Mouse (Mus musculus) forebrain, embryonic 10.5 days (tissue): ENCODE data around the gene Setd2. TPM values are rescaled to one million over a fixed set of nuclear protein-coding genes. Genes with fewer than 3 reads are reported as not detected.

Experiments used
- DNase-seq: peaks from one replicate; pipeline ENCODE4 v3.0.0-alpha.2; 2017; ENCODE audit warnings: low spot score; ENCODE audit errors: extremely low spot score
- H3K27ac ChIP-seq: fragments of 300-500 bp; sonication (generic); 2 replicates; pipeline ENCODE4 v1.5.1; 2016; ENCODE audit warnings: mild to moderate bottlenecking
- H3K27me3 ChIP-seq: fragments of 300-500 bp; sonication (generic); 2 replicates; pipeline ENCODE4 v1.6.1; 2016; ENCODE audit warnings: mild to moderate bottlenecking; ENCODE audit not compliant: poor library complexity, severe bottlenecking
- H3K36me3 ChIP-seq: fragments of 300-500 bp; sonication (generic); replicated peaks from 2 replicates; pipeline ENCODE4 v1.6.1; 2016; ENCODE audit warnings: mild to moderate bottlenecking, moderate library complexity
- H3K4me1 ChIP-seq: fragments of 300-500 bp; sonication (generic); 2 replicates; pipeline ENCODE4 v1.6.1; 2016
- H3K4me3 ChIP-seq: fragments of 300-500 bp; sonication (generic); 2 replicates; pipeline ENCODE4 v1.5.1; 2016; ENCODE audit warnings: mild to moderate bottlenecking, moderate library complexity
- H3K9me3 ChIP-seq: fragments of 300-500 bp; sonication (generic); 2 replicates; pipeline ENCODE4 v1.6.1; 2016; ENCODE audit warnings: mild to moderate bottlenecking, moderate library complexity
- WGBS: fragments of 180-500 bp; shearing (Covaris S2); methylation state at CpG from one replicate; pipeline ENCODE4 v1.1.7; 2016; 5-methylcytosine and 5-hydroxymethylcytosine counted together
- polyA plus RNA-seq: library from polyadenylated mRNA; unstranded; fragments of >200 nt; fragmentation: Nextera tagmentation; extraction: Ambion mirVana; gene quantifications from 2 replicates; pipeline ENCODE4 v1.2.1, GENCODE M21; 2016

The Setd2 gene
- polyA plus RNA-seq, 1 experiment from 2014 or later = 38.0 TPM

DNA sequence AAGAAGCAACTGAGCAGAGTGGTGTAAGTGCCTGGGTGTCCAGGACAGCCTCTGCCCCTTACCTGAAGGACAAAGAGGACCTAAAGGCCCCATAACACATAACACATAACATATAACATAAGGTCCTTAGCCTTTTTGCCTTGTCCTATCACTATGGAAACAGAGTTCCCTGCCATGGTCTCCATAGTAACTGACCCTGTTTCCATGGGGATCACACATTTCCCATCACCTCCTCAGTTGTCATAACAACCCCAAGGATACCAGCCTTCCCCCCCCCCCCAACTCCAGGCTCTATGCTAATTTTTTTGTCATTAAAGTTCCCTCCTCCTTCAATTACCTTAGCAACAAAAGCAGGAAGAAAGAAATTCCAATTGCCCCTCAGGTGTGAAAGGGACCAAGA, 117.4 kb downstream of the Setd2 start:
- H3K9me3 ChIP-seq = no peaks in the 10 kb centered on the region
- no peak for DNase-seq
- peaks cover 45% of the 10 kb centered on the region for H3K4me1 ChIP-seq
- H3K4me3 ChIP-seq = no peak overlapping the region
- peaks cover 35% of the 10 kb centered on the region for H3K27me3 ChIP-seq
- H3K27ac ChIP-seq = peak overlapping the region; percentile 49; the same call in 1 of the 2 replicates
- no peaks in the 10 kb centered on the region for H3K36me3 ChIP-seq

GRCm38 (mm10) chr9:110651931-110652722, 119.7 kb downstream of the Setd2 start:
- Histone ChIP-seq H3K4me1 (peaks cover 61% of the 10 kb centered on the region), H3K4me3 (peak overlapping the region; percentile 85)

DNA sequence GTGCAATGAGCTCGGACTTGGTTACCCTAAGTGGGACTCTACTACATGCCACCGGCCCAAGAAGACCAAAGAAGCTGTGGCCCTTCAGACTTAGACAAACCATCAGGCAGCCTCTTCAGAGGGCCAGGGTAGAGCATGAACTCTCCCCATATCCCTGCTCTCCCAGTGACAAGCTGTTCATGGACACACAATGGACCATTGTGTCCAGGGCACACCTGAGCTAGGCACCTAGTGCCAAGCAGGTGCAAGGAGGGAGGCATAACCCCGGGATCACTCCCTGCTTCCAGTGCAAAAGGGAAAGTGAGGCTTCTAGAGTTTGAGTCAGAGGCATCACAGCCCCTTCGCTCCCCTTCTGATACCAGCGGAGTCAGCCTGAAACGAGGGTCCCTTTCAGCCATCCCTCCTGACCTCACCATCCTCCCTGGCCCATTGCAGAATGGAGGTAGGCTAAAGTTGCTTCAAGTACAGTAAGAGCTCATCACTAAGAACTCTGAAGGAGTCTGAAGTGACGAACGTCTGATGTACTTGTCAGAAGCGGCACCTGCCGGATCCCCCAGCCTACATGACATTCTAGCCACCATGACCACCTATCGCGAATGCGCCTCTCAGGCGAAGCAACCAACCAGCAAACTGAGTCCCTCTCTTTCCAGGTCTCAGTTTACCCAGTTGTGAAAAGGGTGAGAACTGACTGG, 120.7 kb downstream of the Setd2 start:
- peak overlapping the region; percentile 87 for H3K27ac ChIP-seq
- H3K4me1 ChIP-seq = peaks cover 71% of the 10 kb centered on the region
- H3K9me3 ChIP-seq = no peaks in the 10 kb centered on the region
- 20% methylated on average over 14 of the region's 14 CpGs for WGBS
- H3K4me3 ChIP-seq = peak overlapping the region; percentile 85
- H3K36me3 ChIP-seq = peaks cover 4% of the 10 kb centered on the region
- no peak for DNase-seq
- H3K27me3 ChIP-seq = peaks cover 35% of the 10 kb centered on the region

More at GRCm38 (mm10) chr9:110651931-110652722, 119.7 kb downstream of the Setd2 start:
- H3K9me3 ChIP-seq = no peaks in the 10 kb centered on the region
- WGBS = 41% methylated on average over 13 of the region's 13 CpGs
- H3K27me3 ChIP-seq = peaks cover 35% of the 10 kb centered on the region
- H3K27ac ChIP-seq = no peak overlapping the region
- DNase-seq = no peak
- no peaks in the 10 kb centered on the region for H3K36me3 ChIP-seq

DNA sequence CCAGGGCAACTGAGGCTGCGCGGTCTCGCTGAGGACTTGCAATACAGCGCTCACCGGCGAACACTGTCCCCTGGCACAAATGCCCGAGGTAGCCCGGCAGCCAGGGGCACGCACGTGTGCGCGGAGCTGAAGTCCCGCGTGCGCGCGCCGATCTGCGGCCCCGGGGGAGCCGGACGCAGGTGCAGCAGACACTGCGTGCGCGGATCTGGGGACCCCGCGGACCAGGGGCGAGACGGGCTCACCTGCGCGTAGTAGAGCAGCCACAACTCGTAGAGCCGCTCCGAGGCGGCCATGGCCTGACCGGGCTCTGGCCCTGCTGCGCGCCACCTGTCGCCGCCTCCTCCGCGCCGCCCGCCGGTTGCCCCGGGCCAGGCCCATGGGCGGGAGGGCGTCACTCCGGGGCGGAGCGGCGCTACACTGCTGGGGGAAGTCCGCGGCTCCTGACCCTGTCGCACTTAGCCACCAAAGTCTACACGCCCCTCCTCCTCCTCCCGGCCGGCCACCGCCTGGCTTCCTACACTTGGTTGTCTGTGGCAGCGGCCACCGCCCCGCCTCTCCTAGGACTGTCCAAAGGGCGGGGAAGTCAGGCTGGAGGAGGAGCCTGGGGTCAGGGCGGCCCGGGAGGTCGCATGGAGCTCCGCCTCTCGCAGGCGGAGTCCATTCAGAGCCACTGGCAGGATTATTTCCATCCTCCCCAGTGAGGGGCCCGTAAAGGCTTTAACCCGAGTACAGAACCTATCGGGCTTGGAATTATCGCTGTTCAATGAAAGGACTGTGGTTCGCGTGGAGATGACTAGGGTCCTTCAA, 121.5 kb downstream of the Setd2 start, which contains the start of gene Nbeal2:
Gene Nbeal2 (minus strand): TSS at position 507 of the 807 bp plus-strand sequence.
- peaks cover 35% of the 10 kb centered on the region for H3K27me3 ChIP-seq
- H3K27ac ChIP-seq = peak within 1 kb of the TSS; percentile 87
- no peaks in the 10 kb centered on the region for H3K9me3 ChIP-seq
- DNase-seq = peak; percentile 91
- peaks cover 6% of the 10 kb centered on the region for H3K36me3 ChIP-seq
- peak within 1 kb of the TSS; percentile 85 for H3K4me3 ChIP-seq
- peaks cover 71% of the 10 kb centered on the region for H3K4me1 ChIP-seq
- WGBS = under 1% methylated on average over 75 of the region's 75 CpGs

DNA sequence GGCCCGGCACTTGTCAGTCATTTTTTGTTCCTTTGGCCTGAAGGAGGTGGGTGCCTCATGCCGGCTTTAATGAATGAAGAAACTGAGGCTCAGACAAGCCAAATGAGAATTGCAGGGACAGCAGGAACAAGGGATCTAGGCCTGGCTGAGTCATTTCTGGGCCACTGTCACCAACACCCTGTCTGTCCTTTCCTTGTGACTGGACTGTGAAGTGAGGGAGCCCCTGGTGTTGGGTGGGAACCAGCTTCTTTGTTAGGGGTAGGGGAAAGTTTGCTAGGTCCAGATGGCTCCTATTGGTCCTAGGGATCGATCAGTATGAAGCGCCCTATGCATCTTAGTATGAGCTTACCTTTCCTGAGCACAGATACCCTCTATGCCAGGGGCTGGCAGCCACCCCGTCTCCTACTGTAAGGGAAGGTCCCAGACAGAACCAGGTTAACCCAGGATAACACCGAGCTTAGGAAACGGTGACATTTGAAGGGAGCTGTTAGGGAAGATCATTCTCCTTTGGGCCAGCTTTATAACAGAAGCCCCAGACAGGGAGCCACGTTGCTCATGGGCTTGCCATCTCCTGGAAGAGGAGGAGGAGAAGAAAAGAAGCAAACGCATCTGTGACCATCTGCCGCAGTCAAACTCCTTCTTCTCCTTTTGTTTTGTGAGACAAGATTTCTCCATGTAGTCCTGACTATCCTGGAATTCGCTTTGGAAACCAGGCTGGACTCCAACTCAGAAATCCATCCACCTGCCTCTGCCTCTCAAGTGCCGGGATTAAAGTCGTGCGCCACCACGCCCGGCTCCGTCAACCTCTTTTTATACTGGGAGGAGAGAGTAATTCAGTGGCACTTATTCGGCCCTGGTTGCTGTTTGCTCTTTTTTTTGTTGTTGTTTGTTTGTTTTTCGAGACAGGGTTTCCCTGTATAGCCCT, 122.6 kb downstream of the Setd2 start:
- WGBS = 80% methylated on average over 19 of the region's 19 CpGs
- H3K27me3 ChIP-seq = peaks cover 35% of the 10 kb centered on the region
- peak overlapping the region; percentile 97 for H3K27ac ChIP-seq
- peaks cover 17% of the 10 kb centered on the region for H3K36me3 ChIP-seq
- H3K4me1 ChIP-seq = peaks cover 62% of the 10 kb centered on the region
- peak overlapping the region; percentile 85 for H3K4me3 ChIP-seq
- H3K9me3 ChIP-seq = no peaks in the 10 kb centered on the region
- no peak for DNase-seq

DNA sequence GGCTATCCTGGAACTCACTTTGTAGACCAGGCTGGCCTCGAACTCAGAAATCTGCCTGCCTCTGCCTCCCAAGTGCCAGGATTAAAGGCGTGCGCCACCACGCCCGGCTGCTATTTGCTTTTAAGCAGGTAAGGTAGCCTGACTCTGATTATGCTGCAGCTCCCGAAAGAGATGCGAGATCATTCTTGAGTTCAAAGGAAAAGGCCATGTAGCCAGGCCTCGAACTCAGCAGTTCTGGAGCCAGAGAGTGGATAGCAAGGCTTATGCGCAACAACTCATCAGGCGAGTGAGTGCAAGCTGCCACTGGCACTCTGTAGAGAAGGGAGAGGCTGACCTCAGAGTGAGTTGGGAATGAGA, 123.2 kb downstream of the Setd2 start:
- Histone ChIP-seq H3K27ac (peak overlapping the region; percentile 97), H3K4me3 (peak overlapping the region; percentile 70), H3K9me3 (no peaks in the 10 kb centered on the region), H3K36me3 (peaks cover 17% of the 10 kb centered on the region), H3K4me1 (peaks cover 57% of the 10 kb centered on the region), H3K27me3 (peaks cover 32% of the 10 kb centered on the region)
- DNase-seq = no peak
- 85% methylated on average over 10 of the region's 10 CpGs for WGBS

DNA sequence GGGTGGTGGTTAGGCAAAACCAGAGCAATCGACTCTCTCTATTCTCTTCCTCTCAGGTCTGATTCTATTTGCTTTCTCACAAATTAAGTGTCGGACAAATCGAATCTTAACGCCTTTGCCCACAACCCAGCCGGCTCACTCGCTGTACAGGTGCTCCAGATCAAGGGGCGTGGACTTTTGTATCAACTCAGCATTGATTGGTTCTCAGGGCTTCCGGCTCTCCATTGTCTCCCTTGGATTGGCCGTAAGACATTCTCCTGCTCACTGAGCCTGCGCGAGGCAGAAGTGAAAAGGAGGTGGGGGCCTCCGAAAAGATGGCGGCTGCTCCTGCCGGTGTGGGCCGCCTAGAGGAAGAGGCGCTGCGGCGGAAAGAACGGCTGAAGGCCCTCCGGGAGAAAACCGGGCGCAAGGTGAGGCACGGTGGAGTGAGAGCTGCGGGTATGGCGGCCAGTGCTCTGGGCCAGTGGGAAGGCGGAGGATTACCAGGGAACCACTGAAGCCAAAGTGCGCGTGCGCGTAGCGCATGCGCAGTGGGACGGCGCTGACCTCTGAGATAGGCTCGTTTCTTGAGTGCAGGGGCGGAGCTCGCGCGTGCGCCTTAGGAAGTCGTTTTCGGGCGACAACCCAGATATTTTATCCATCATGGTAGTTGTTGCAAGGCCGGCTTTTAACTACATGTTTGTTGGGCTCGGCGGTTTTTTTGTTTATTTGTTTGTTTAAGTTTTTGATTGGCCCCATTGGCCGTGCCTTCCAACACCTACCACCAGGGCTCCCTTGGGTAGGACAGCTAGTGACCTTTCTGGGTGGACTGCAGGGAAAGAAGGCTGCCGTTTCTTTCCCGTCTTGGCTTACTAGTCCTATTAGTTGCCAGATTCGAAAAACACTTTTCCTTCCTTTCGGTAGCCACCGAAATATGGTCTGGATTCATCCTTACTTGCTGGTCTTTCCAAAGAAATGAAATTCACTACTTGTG, 124.1 kb downstream of the Setd2 start, which contains the start of gene Ccdc12:
Gene Ccdc12 (plus strand): TSS at position 255 of the 973 bp plus-strand sequence.
- WGBS = under 1% methylated on average over 52 of the region's 52 CpGs
- H3K27me3 ChIP-seq = peaks cover 23% of the 10 kb centered on the region
- peaks cover 17% of the 10 kb centered on the region for H3K36me3 ChIP-seq
- H3K27ac ChIP-seq = peak within 1 kb of the TSS; percentile 97
- peak; percentile 94 for DNase-seq
- H3K4me3 ChIP-seq = peak within 1 kb of the TSS; percentile 70
- H3K9me3 ChIP-seq = no peaks in the 10 kb centered on the region
- H3K4me1 ChIP-seq = peaks cover 57% of the 10 kb centered on the region

DNA sequence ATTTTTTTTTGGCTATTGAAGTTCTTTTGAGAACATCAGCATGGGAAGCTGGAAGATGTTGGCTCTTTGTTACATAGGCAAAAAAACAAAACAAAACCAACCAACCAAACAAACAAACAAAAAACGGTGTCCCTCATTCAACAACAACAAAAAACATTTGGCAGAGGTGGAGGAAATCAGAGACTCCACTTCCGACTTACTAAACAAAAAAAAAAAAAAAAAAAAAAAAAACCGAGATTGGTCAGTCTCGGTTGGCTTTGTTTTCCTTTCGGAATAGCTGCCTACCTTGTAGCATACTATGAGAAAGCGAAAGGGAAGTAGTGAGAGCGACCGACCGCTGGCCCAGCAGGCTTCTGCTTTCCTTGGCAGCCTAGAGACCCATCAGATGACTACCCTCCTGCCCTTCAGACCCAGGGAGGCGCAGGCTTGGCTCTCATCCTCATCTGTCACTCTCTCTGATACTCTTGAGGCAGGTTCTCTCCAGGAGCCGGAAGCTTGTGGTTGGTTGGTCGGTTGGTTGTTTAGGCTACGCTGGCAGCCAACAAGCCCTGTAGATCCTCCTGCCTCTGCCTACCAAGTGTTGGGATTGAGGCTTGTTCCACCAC, 125.2 kb downstream of the Setd2 start:
- Histone ChIP-seq H3K36me3 (peaks cover 17% of the 10 kb centered on the region), H3K9me3 (no peaks in the 10 kb centered on the region), H3K4me3 (peak overlapping the region; percentile 70), H3K27me3 (peaks cover 13% of the 10 kb centered on the region), H3K27ac (no peak overlapping the region; the same call in 1 of the 2 replicates), H3K4me1 (peaks cover 48% of the 10 kb centered on the region)
- DNase-seq = no peak
- whole genome bisulfite sequencing = 83% methylated on average over 13 of the region's 13 CpGs

- DNase-seq = no peak
- H3K27ac ChIP-seq = no peak overlapping the region
- H3K36me3 ChIP-seq = peaks cover 17% of the 10 kb centered on the region
- no peaks in the 10 kb centered on the region for H3K27me3 ChIP-seq
- H3K9me3 ChIP-seq = no peaks in the 10 kb centered on the region
- 93% methylated on average over 12 of the region's 12 CpGs for WGBS
- H3K4me1 ChIP-seq = peaks cover 30% of the 10 kb centered on the region
- H3K4me3 ChIP-seq = no peak overlapping the region
Measured at GRCm38 (mm10) chr9:110659521-110659920, 127.1 kb downstream of the Setd2 start.

- WGBS = 94% methylated on average over 2 of the region's 2 CpGs
- DNase-seq = no peak
- Histone ChIP-seq H3K36me3 (peaks cover 17% of the 10 kb centered on the region), H3K4me3 (no peak overlapping the region), H3K27me3 (no peaks in the 10 kb centered on the region), H3K9me3 (no peaks in the 10 kb centered on the region), H3K4me1 (peaks cover 30% of the 10 kb centered on the region), H3K27ac (no peak overlapping the region)
Measured at GRCm38 (mm10) chr9:110660208-110660607, 127.8 kb downstream of the Setd2 start.
